Mouse (Mus musculus) c-Kit-negative CD71-positive TER-119-positive erythroid progenitor cells, embryonic 14.5 days (primary cell): ENCODE results near the gene Psma4.

Experiments used
- DNase-seq: peaks from one replicate; pipeline ENCODE4 v3.0.0-alpha.2; 2013; ENCODE audit warnings: low read depth, low spot score

Psma4 gene

DNA sequence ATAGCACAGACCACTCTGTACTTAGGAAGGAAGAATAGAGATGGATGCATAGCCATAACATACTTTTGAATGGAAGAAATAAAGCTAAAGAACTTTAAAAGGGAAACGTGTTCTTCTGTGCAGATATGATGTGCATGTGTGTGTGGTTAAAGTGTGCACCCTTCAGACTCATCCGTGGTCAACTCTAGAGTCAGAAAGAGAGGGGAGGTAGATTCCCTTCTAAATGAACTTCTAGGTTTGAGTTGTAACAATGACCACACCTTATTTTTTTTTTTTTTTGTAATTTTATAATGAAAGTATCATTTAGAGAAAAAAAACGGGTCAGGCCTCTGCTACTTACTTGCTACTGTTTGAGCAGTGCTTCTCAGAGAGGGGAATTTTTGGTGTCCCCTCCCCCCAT, 39.8 kb downstream of the Psma4 start:
- no peak for DNase-seq

DNA sequence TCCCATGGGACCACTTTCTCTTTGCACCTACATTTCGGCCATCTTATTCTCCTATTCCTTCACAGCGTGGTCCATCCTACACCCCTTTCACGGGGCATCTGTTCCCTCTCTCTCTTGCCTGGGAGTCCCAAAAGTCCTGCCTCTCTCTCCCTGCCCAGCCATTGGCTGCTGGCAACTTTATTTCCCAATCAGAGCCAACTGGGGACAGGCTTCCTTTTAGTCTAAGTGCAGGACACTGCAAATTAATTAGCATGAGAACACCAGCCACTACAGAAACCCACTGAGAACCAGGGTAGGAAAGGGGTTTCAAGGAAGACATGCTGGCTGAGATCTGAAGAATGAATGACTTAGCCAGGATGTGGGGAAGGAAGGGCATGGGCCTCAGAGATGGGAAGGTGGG, 43.8 kb downstream of the Psma4 start:
- no peak for DNase-seq

DNA sequence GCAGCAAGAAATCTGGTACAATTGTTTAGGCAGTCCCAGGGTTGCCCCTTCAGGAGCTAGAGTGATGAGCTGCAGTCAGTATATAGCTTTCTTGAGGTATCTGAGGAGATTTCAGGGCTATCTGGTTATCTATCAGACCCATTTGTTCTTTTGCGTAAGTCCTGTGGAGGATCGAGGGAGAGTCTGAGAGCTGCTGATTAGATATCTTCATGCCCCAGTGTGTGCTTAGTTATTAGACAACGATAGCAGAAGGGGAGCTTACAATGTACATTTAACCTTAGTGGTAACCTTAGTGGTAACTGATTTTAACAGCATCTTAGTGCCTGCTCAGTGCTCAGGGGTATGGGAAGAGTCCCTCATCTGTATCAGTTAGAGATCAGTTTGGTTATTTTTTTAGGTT, 45.1 kb downstream of the Psma4 start:
- DNase-seq: no peak

- DNase-seq: no peak
These were observed 53.0 kb downstream of the Psma4 start for GRCm38 (mm10) chr9:55003609-55004008.
